ENCODE assay signal across 30 mouse cellular contexts in the genomic region with DNA sequence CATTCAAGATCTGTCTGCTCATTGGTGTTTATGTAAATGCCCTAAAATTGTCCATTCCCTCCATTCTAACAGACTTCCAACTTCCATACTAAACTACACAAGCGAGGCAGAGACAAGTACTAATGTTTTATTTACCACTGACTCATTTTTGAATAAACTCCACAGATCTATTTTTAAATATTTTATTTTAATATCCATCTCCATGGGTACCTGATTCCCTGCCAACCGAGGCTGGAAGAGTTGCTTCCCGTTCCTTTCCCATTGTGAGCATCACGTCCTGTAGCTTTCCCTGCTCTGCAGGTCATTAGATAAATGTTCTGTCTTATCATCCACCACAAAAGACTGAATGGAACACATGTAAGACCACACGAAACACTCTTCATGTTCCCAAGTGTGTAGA.
A peak's percentile ranks its signal among the peaks of the same experiment; 100 is the strongest.
DNase-seq lines count a peak whose midpoint lies in the region; ATAC-seq lines count a peak whose summit lies in the region.
"Had no signal": no experiment of that assay in that cellular context is flagged by ENCODE, and none has a peak within 500 bp of the region (broad histone marks: within the 10 kb centered on the region; RNA-seq: fewer than 3 reads in every experiment).

No protein-coding gene starts in this region.

- H3K4me3 ChIP-seq in forebrain, embryonic 15.5 days = no peak overlapping the region
- H3K4me3 ChIP-seq: embryonic facial prominence, embryonic 10.5 days; embryonic facial prominence, embryonic 15.5 days; forebrain, embryonic 13.5 days; heart, embryonic 12.5 days had no signal

- DNase-seq in cerebellum, postnatal 25 days = peak; percentile 12 to 43
- DNase-seq in cerebellum, adult 18-20 months = no peak
- peak; percentile 3 to 62 for DNase-seq in layer of hippocampus, adult 18-20 months (ENCODE audit: low spot score in 2 of 2)
- no peak for DNase-seq in layer of hippocampus, adult 9-10 months (ENCODE audit: low spot score)
- peak; percentile 34 for DNase-seq in lung, postnatal 36 days
- DNase-seq in lung, postnatal 14 days = no peak
- DNase-seq in layer of hippocampus, adult 8-10 months (ENCODE audit: low spot score in 2 of 2) = peak; percentile 12 to 13
- DNase-seq: adrenal gland, postnatal 10 days; cerebellum, adult 11-12 months; cerebellum, postnatal 10 days; gastrocnemius, postnatal 36 days; heart, adult 18-20 months; heart, postnatal 4 days; kidney, adult 18-20 months; liver; lung, embryonic 14.5 days; spleen, adult 18-20 months; thymus, adult 2 months; thymus, postnatal 36 days had no signal

- ATAC-seq in forebrain, embryonic 15.5 days (replicated peaks) = no peak
- ATAC-seq: forebrain, embryonic 13.5 days; midbrain, embryonic 16.5 days; Patski had no signal

- H3K4me1 ChIP-seq in forebrain, embryonic 15.5 days = peaks cover 4% of the 10 kb centered on the region

- H3K27me3 ChIP-seq in forebrain, embryonic 15.5 days = no peaks in the 10 kb centered on the region
- H3K27me3 ChIP-seq: embryonic facial prominence, embryonic 15.5 days; forebrain, embryonic 13.5 days; heart, embryonic 12.5 days; Patski had no signal

- no peak overlapping the region for H3K4me2 ChIP-seq in forebrain, embryonic 15.5 days (replicated peaks)
- H3K4me2 ChIP-seq: embryonic facial prominence, embryonic 15.5 days; forebrain, embryonic 13.5 days; heart, embryonic 12.5 days; hindbrain, embryonic 14.5 days; lung, embryonic 14.5 days had no signal

- no peak overlapping the region for H3K9ac ChIP-seq in forebrain, embryonic 15.5 days (replicated peaks)
- H3K9ac ChIP-seq: embryonic facial prominence, embryonic 15.5 days; forebrain, embryonic 13.5 days; heart, embryonic 12.5 days; hindbrain, embryonic 14.5 days; liver, embryonic 14.5 days; lung, embryonic 14.5 days had no signal

- no peaks in the 10 kb centered on the region for H3K9me3 ChIP-seq in forebrain, embryonic 15.5 days
- H3K9me3 ChIP-seq: embryonic facial prominence, embryonic 10.5 days; embryonic facial prominence, embryonic 15.5 days; forebrain, embryonic 13.5 days; G1E; heart, embryonic 12.5 days had no signal

- 84% methylated on average over 5 of the region's 5 CpGs for WGBS in forebrain, embryonic 15.5 days

- no peaks in the 10 kb centered on the region for H3K36me3 ChIP-seq in forebrain, embryonic 15.5 days
- H3K36me3 ChIP-seq: G1E had no signal

- no peak overlapping the region for H3K27ac ChIP-seq in forebrain, embryonic 15.5 days (replicated peaks)
- H3K27ac ChIP-seq: embryonic facial prominence, embryonic 10.5 days; embryonic facial prominence, embryonic 15.5 days; forebrain, embryonic 13.5 days; hindbrain, embryonic 14.5 days; kidney, postnatal 0 days; liver, embryonic 14.5 days had no signal

Comparison
In these comparisons a context has a peak if more than half of its experiments do, and no peak if none do; other contexts are left out.
1. DNase-seq: peak in cerebellum, postnatal 25 days (2 of 2), layer of hippocampus, adult 18-20 months (2 of 2), lung, postnatal 36 days (single experiment) and layer of hippocampus, adult 8-10 months (2 of 2); none in cerebellum, adult 18-20 months (0 of 2), layer of hippocampus, adult 9-10 months (single experiment) and lung, postnatal 14 days (single experiment).